Mouse (Mus musculus) intestine, embryonic 14.5 days (tissue): ENCODE results near the gene Amph. TPM values are rescaled to one million over a fixed set of nuclear protein-coding genes. Genes with fewer than 3 reads are reported as not detected.

Source experiments
- ATAC-seq: fragments of 200-750 bp; cut with Nextera tagmentation; replicated peaks from 2 replicates; pipeline ENCODE4 v1.8.0; 2017; ENCODE audit warnings: low read depth, moderate number of reproducible peaks, moderate TSS enrichment, moderate library complexity; ENCODE audit not compliant: low FRiP score, low TSS enrichment
- DNase-seq: peaks from one replicate; pipeline ENCODE4 v3.0.0-alpha.2; 2018; ENCODE audit warnings: low spot score
- H3K27ac ChIP-seq: fragments of 300-500 bp; sonication (generic); 2 replicates; pipeline ENCODE4 v1.5.1; 2014; ENCODE audit warnings: low read depth, mild to moderate bottlenecking, control low read depth
- H3K27me3 ChIP-seq: fragments of 300-500 bp; sonication (generic); replicated peaks from 2 replicates; pipeline ENCODE4 v1.6.1; 2014; ENCODE audit warnings: low read length, control low read depth; ENCODE audit not compliant: control insufficient read depth, insufficient read depth
- H3K36me3 ChIP-seq: fragments of 300-500 bp; sonication (generic); 2 replicates; pipeline ENCODE4 v1.6.1; 2014; ENCODE audit warnings: low read length, control low read depth; ENCODE audit not compliant: control insufficient read depth, insufficient read depth
- H3K4me1 ChIP-seq: fragments of 300-500 bp; sonication (generic); replicated peaks from 2 replicates; pipeline ENCODE4 v1.6.1; 2014; ENCODE audit warnings: low read length, control low read depth, mixed read lengths; ENCODE audit not compliant: control insufficient read depth, insufficient read depth
- H3K4me2 ChIP-seq: fragments of 300-500 bp; sonication (generic); 2 replicates; pipeline ENCODE4 v1.6.1; 2014; ENCODE audit warnings: low read length
- H3K4me3 ChIP-seq: fragments of 300-500 bp; sonication (generic); 2 replicates; pipeline ENCODE4 v1.5.1; 2014; ENCODE audit warnings: low read depth, low read length, control low read depth, mixed read lengths
- H3K9ac ChIP-seq: fragments of 300-500 bp; sonication (generic); 2 replicates; pipeline ENCODE4 v1.6.1; 2014; ENCODE audit warnings: mild to moderate bottlenecking, low read length
- H3K9me3 ChIP-seq: fragments of 300-500 bp; sonication (generic); 2 replicates; pipeline ENCODE4 v1.6.1; 2016; ENCODE audit warnings: low read length, control low read depth; ENCODE audit not compliant: control insufficient read depth
- WGBS: fragments of 180-500 bp; shearing (Covaris S2); extraction: QIAGEN DNeasy Blood & Tissue Kit; methylation state at CpG from one replicate; pipeline ENCODE4 v1.1.7; 2014; 5-methylcytosine and 5-hydroxymethylcytosine counted together
- polyA plus RNA-seq: library from polyadenylated mRNA; unstranded; fragments of >200 nt; fragmentation: Nextera tagmentation; extraction: Ambion mirVana; gene quantifications from 2 replicates; pipeline ENCODE4 v1.2.1, GENCODE M21; 2014

Amph gene
- polyA plus RNA-seq, 1 experiment from 2014 or later, result 3.3 TPM

DNA sequence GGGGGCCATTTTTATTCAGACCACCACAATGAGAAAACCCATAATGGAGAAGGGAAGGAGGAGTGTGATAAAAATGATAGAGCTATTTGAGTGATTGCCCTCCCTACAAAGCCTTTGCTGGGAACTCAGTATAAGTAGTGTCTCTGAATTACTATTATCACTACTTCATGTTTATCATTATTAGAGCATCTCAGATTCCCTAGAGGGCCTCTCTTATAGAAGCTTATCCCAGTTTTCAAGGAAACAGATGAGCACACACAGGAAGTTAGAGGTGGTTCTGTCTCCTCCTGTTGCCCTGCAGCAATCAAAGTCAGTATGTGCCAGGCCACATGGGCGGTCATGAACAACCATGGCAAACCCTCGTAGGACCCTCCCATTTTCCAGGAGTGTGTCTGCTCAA lies 190.5 kb downstream of the Amph start:
- Histone ChIP-seq H3K9me3 (0 out of 2 replicates have a peak, but pooled peaks cover 2% of the 10 kb centered on the region), H3K36me3 (no peaks in the 10 kb centered on the region), H3K9ac (no peak overlapping the region), H3K4me1 (no peaks in the 10 kb centered on the region), H3K27me3 (no peaks in the 10 kb centered on the region), H3K27ac (no peak overlapping the region), H3K4me3 (no peak overlapping the region), H3K4me2 (no peak overlapping the region)
- ATAC-seq (no peak), DNase-seq (no peak)
- WGBS, result 90% methylated on average over 2 of the region's 2 CpGs

DNA sequence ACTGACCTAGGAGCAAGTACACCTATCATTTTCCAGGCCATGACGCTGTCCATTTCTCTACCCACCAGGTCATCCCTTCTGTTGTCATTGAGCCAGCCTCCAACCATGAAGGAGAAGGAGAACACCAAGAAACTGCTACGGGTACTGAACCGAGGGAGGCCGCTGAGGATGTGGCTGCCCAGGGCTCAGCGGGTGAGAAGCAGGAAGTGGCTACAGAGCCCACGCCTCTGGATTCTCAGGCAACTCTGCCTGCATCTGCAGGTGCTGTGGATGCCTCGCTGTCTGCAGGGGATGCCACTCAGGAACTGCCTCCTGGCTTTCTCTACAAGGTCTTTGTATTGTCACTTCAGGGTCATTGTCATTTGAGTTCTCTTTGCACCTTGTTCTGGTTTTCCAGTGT lies 191.1 kb downstream of the Amph start:
- H3K4me1 ChIP-seq, result no peaks in the 10 kb centered on the region
- H3K4me2 ChIP-seq, result no peak overlapping the region
- ATAC-seq, result no peak
- DNase-seq, result no peak
- H3K9me3 ChIP-seq, result 0 out of 2 replicates have a peak, but pooled peaks cover 2% of the 10 kb centered on the region
- H3K9ac ChIP-seq, result no peak overlapping the region
- 81% methylated on average over 7 of the region's 7 CpGs for WGBS
- H3K27me3 ChIP-seq, result no peaks in the 10 kb centered on the region
- no peak overlapping the region for H3K27ac ChIP-seq
- no peak overlapping the region for H3K4me3 ChIP-seq
- no peaks in the 10 kb centered on the region for H3K36me3 ChIP-seq

GRCm38 (mm10) chr13:19139771-19140170 lies 191.8 kb downstream of the Amph start:
- DNase-seq (no peak), ATAC-seq (no peak)
- no peaks in the 10 kb centered on the region for H3K4me1 ChIP-seq
- H3K27ac ChIP-seq, result no peak overlapping the region
- no peak overlapping the region for H3K4me2 ChIP-seq
- 89% methylated on average over 1 of the region's 1 CpGs for WGBS
- no peak overlapping the region for H3K9ac ChIP-seq
- 0 out of 2 replicates have a peak, but pooled peaks cover 2% of the 10 kb centered on the region for H3K9me3 ChIP-seq
- H3K27me3 ChIP-seq, result no peaks in the 10 kb centered on the region
- no peaks in the 10 kb centered on the region for H3K36me3 ChIP-seq
- H3K4me3 ChIP-seq, result no peak overlapping the region

GRCm38 (mm10) chr13:19143766-19144165 lies 195.8 kb downstream of the Amph start:
- 0 out of 2 replicates have a peak, but pooled peaks cover 2% of the 10 kb centered on the region for H3K9me3 ChIP-seq
- H3K9ac ChIP-seq, result no peak overlapping the region
- no peaks in the 10 kb centered on the region for H3K27me3 ChIP-seq
- ATAC-seq (no peak), DNase-seq (no peak)
- no peaks in the 10 kb centered on the region for H3K36me3 ChIP-seq
- 87% methylated on average over 3 of the region's 3 CpGs for WGBS
- H3K4me1 ChIP-seq, result no peaks in the 10 kb centered on the region
- no peak overlapping the region for H3K4me2 ChIP-seq
- H3K4me3 ChIP-seq, result no peak overlapping the region
- no peak overlapping the region for H3K27ac ChIP-seq

DNA sequence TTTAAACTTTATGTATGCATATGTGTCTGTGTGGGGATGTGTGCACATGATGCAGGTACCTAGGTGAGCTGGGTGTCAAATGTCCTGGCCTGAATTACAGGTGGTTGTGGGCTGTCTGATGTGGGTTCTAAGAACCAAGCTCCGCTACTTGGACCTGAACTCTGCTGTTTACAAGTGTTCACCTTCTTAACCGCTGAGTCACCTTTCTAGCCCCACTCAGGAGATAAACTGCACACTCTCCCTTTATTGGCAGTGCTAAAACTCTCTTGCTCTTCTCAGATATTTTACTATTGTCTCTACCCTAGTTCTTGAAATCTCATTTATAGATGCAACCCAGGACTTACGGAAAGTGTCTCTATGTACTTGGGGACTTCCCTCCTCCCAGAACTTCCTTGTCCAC lies 199.5 kb downstream of the Amph start:
- no peaks in the 10 kb centered on the region for H3K36me3 ChIP-seq
- H3K9me3 ChIP-seq, result no peaks in the 10 kb centered on the region
- no peak for ATAC-seq
- no peak for DNase-seq
- 89% methylated on average over 3 of the region's 3 CpGs for WGBS
- no peak overlapping the region for H3K27ac ChIP-seq
- H3K4me1 ChIP-seq, result no peaks in the 10 kb centered on the region
- no peaks in the 10 kb centered on the region for H3K27me3 ChIP-seq
- H3K4me2 ChIP-seq, result no peak overlapping the region
- no peak overlapping the region for H3K9ac ChIP-seq
- H3K4me3 ChIP-seq, result no peak overlapping the region

DNA sequence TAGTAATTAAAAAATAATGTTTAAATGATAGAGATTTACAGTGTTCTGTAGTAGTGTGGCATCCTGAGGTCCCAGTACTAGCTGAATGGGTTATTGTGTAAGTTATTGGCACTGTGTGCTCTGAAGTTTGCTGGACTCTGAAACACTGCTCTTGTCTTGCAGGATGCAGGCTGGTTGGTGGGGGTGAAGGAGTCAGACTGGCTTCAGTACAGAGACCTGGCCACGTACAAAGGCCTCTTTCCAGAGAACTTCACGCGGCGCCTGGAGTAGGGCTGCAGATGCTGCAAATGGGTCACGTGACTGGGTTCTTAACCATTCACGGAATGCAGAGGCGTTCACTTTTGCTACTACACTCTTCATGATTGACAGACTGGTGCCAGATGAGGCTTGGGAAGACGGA lies 201.6 kb downstream of the Amph start:
- Histone ChIP-seq H3K4me1 (no peaks in the 10 kb centered on the region), H3K4me2 (no peak overlapping the region), H3K9ac (no peak overlapping the region), H3K9me3 (no peaks in the 10 kb centered on the region), H3K27ac (no peak overlapping the region), H3K4me3 (no peak overlapping the region), H3K36me3 (no peaks in the 10 kb centered on the region), H3K27me3 (no peaks in the 10 kb centered on the region)
- ATAC-seq, result no peak
- no peak for DNase-seq
- WGBS, result 82% methylated on average over 8 of the region's 8 CpGs

DNA sequence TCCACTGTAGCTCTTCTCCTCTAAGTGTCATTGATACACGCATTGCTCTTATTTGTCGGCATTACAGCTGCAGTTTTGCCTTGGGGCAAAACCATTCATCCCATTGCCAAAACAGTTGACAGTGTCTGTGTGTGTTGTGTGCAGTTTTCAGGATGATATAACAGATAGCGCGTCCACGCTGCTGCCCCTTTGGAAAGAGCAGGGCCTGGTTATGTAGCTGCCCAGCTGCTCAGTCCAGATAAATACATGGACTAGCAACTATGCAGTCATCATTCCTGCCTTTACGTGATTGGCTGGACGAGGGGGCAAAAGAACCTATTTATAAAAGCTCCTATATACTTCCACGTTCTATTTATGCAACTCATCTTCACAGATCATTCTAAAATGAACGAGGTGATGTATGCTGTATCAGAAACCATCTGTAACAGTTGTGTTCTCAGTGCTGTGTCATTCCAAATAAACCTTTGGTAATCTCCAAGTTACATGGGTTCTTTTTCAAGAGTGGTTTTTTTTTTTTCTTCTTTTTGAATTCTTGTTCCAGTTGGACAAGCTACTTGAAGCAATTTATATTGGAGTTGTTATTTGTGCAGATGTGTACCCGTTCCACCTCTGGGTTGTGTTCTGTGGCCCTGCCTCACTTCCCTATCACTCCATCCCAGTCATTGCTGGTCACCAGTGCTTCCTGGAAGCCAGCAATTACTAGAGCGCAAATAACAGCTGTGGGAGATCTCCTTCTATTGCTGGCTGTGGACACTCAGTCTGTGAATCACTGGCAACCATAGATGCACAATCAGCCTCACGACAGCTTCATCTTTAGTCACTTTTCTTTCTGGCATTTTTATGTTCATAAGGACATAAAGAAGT lies 202.7 kb downstream of the Amph start:
- 80% methylated on average over 12 of the region's 12 CpGs for WGBS
- no peaks in the 10 kb centered on the region for H3K27me3 ChIP-seq

DNA sequence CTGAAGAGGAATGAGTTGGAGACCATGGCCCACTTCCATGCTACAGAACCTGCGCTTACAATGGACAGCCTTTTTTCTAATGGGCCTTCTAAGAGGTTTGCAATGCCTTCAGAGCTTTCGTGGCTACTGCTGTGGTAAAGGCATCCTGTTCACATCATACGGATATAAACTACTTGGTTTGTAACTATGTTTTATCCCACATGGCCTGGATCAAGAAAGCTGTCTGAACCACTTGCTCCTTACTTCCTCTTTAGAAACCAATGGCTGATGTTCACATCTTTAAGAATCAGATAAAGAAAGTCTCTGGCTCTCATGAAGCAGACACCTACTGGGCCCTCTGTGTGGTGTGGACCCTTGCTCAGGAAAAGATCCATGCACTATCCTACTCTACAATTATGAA lies 204.1 kb downstream of the Amph start:
- Histone ChIP-seq H3K27me3 (no peaks in the 10 kb centered on the region), H3K9me3 (no peaks in the 10 kb centered on the region), H3K27ac (no peak overlapping the region), H3K4me3 (no peak overlapping the region), H3K4me2 (no peak overlapping the region), H3K36me3 (no peaks in the 10 kb centered on the region), H3K9ac (no peak overlapping the region), H3K4me1 (no peaks in the 10 kb centered on the region)
- ATAC-seq (no peak), DNase-seq (no peak)
- WGBS, result 91% methylated on average over 3 of the region's 3 CpGs

More for the DNA sequence above, 202.7 kb downstream of the Amph start:
- H3K9ac ChIP-seq, result no peak overlapping the region
- no peak overlapping the region for H3K4me3 ChIP-seq
- ATAC-seq (no peak), DNase-seq (no peak)
- no peak overlapping the region for H3K4me2 ChIP-seq
- H3K4me1 ChIP-seq, result no peaks in the 10 kb centered on the region
- no peaks in the 10 kb centered on the region for H3K9me3 ChIP-seq
- no peaks in the 10 kb centered on the region for H3K36me3 ChIP-seq
- H3K27ac ChIP-seq, result no peak overlapping the region

- Histone ChIP-seq H3K27ac (no peak overlapping the region), H3K4me2 (no peak overlapping the region), H3K9me3 (no peaks in the 10 kb centered on the region), H3K27me3 (no peaks in the 10 kb centered on the region), H3K4me3 (no peak overlapping the region), H3K36me3 (no peaks in the 10 kb centered on the region), H3K9ac (no peak overlapping the region), H3K4me1 (no peaks in the 10 kb centered on the region)
- WGBS, result 32% methylated on average over 4 of the region's 4 CpGs
- DNase-seq (peak; percentile 69), ATAC-seq (no peak)
These were observed 210.5 kb downstream of the Amph start for GRCm38 (mm10) chr13:19158484-19158883.
